Mouse (Mus musculus) hindlimb bud, embryonic 11.5 days (tissue): ENCODE measurements around the gene Klc3.

Experiments used
- DNase-seq: peaks from one replicate; pipeline ENCODE4 v3.0.0-alpha.2; 2012; ENCODE audit warnings: low read depth, low spot score; ENCODE audit errors: extremely low spot score

The Klc3 gene

GRCm38 (mm10) chr7:19410766-19411344, 7.0 kb upstream of the Klc3 start:
- no peak for DNase-seq

GRCm38 (mm10) chr7:19409753-19410152, 5.8 kb upstream of the Klc3 start:
- no peak for DNase-seq

- DNase-seq = peak; percentile 42
These were observed 1.5 kb upstream of the Klc3 start for GRCm38 (mm10) chr7:19405417-19405816.

GRCm38 (mm10) chr7:19404476-19404875, 572 bp upstream of the Klc3 start, which contains the start of gene Ckm:
Gene Ckm (plus strand): TSS chr7:19404776.
- no peak for DNase-seq

GRCm38 (mm10) chr7:19402535-19403112, 1.3 kb downstream of the Klc3 start:
- no peak for DNase-seq

GRCm38 (mm10) chr7:19400946-19401345, 3.0 kb downstream of the Klc3 start:
- DNase-seq = no peak

GRCm38 (mm10) chr7:19399496-19400280, 4.2 kb downstream of the Klc3 start:
- DNase-seq = no peak

GRCm38 (mm10) chr7:19394484-19394883, 9.4 kb downstream of the Klc3 start:
- no peak for DNase-seq

- no peak for DNase-seq
These were observed 15.0 kb downstream of the Klc3 start for GRCm38 (mm10) chr7:19388699-19389413.

- no peak for DNase-seq
These were observed 20.2 kb downstream of the Klc3 start for GRCm38 (mm10) chr7:19383708-19384107.

- DNase-seq = no peak
These were observed 21.8 kb downstream of the Klc3 start for GRCm38 (mm10) chr7:19382166-19382541.

GRCm38 (mm10) chr7:19381377-19382165, 22.3 kb downstream of the Klc3 start, which contains the start of gene Ercc2:
Gene Ercc2 (plus strand): TSS chr7:19382010.
- DNase-seq = peak; percentile 97

GRCm38 (mm10) chr7:19378049-19378448, 25.9 kb downstream of the Klc3 start:
- no peak for DNase-seq

GRCm38 (mm10) chr7:19376019-19376418, 27.9 kb downstream of the Klc3 start:
- DNase-seq = no peak

- DNase-seq = no peak
These were observed 28.5 kb downstream of the Klc3 start for GRCm38 (mm10) chr7:19375368-19375767.

GRCm38 (mm10) chr7:19373367-19373766, 30.5 kb downstream of the Klc3 start:
- no peak for DNase-seq

GRCm38 (mm10) chr7:19369823-19370425, 34.0 kb downstream of the Klc3 start:
- DNase-seq = no peak

- DNase-seq = no peak
These were observed 35.5 kb downstream of the Klc3 start for GRCm38 (mm10) chr7:19368380-19368779.

- DNase-seq = no peak
These were observed 38.5 kb downstream of the Klc3 start for GRCm38 (mm10) chr7:19365376-19365775.

- DNase-seq = no peak
These were observed 40.0 kb downstream of the Klc3 start for GRCm38 (mm10) chr7:19363881-19364280.
